Mouse (Mus musculus): ENCODE data around the gene Coro1c. TPM values are rescaled to one million over a fixed set of nuclear protein-coding genes. Genes with fewer than 3 reads are reported as not detected.

The Coro1c gene
- polyA plus RNA-seq, 1 experiment = 66.1 TPM

DNA sequence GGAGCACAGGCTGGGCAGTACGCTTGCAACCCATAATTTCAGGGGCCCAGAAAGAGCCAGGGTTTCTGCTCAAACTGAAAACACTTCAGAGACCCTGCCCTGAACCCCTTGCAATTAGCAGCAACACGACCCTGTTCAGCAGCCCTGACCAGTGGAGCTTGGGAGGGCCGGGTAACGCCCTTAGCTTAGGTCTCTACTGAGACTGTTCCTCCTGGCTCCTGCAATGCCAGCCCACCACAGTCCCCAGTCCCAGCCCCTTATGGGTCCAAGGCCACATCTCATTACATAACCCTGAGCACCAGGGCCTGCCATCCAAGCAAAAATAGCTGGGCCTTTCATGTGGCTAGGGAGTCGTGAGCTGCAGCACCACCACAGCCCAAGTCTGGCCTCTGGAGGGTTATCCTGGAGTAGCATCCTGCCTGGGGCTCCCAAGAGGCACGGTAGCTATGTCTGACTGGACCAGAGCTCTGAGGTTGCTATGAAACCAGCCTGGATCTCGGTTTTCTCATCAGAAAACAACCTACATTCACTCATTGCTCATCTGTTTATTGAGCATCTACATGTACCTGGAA lies 104.1 kb downstream of the Coro1c start:
- H3K4me3 ChIP-seq (ENCODE audit: insufficient read depth, low read length) = no peak overlapping the region
- no peak for TF ChIP-seq POLR2A (IDR thresholded peaks at IDR 0.05; ENCODE audit: extremely low read depth, insufficient read depth, low read length)
- no peak for TF ChIP-seq CTCF (IDR thresholded peaks at IDR 0.05; ENCODE audit: extremely low read depth, insufficient read depth, low read length)
- no peak overlapping the region for H3K27ac ChIP-seq (ENCODE audit: insufficient read depth, low read length)
- H3K4me1 ChIP-seq (ENCODE audit: control insufficient read depth, insufficient read depth, low read length) = no peaks in the 10 kb centered on the region

DNA sequence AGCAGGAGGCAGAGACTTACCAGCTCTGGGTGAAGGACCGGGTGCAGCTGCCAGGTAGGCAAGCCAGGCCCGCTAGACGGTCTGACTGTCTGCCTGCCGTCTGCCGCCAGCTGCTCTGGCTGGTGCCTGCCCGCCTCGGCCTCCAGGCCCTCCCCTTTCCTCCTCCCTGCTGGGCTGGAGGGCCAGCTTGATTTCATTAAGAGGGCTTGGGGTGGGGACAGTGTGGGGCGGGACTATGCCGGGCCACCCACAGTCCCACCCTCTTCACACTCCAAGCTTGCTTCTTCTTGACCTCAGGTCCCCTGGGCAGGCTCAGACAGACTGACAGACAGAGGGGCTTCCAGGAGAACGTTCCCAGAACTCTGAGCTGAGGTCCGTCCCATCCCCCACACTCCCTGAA lies 108.3 kb downstream of the Coro1c start, which contains the start of gene Tmem119:
Gene Tmem119 (minus strand): TSS at position 237 of the 400 bp plus-strand sequence.
- Histone ChIP-seq H3K4me3 (ENCODE audit: insufficient read depth, low read length) (peak within 1 kb of the TSS; percentile 34), H3K27ac (ENCODE audit: insufficient read depth, low read length) (no peak within 1 kb of the TSS), H3K4me1 (ENCODE audit: control insufficient read depth, insufficient read depth, low read length) (no peaks in the 10 kb centered on the region)
- TF ChIP-seq POLR2A (IDR thresholded peaks at IDR 0.05; ENCODE audit: extremely low read depth, insufficient read depth, low read length) (peak; percentile 44; the same call in 1 of the 2 replicates), CTCF (IDR thresholded peaks at IDR 0.05; ENCODE audit: extremely low read depth, insufficient read depth, low read length) (no peak)

DNA sequence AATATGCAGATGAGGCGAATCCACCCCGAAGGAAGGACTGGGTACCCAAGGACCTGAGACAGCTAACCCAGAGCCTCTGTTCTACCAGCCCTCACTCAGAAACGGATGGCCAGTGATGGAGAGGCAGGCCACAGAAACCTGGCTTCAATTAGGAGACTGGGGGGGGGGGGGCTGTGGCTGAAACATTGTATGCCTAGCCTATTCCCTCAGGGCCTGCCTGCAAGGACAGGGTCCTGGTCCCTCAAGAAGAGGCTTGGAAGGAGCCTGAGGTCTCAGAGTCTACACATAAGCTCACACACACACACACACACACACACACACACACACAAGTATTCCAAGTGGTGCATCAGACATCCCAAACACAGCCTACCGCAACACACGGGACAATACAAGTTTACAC lies 108.9 kb downstream of the Coro1c start:
- Histone ChIP-seq H3K4me3 (ENCODE audit: insufficient read depth, low read length) (peak overlapping the region; percentile 34), H3K27ac (ENCODE audit: insufficient read depth, low read length) (no peak overlapping the region), H3K4me1 (ENCODE audit: control insufficient read depth, insufficient read depth, low read length) (no peaks in the 10 kb centered on the region)
- TF ChIP-seq POLR2A (IDR thresholded peaks at IDR 0.05; ENCODE audit: extremely low read depth, insufficient read depth, low read length) (no peak), CTCF (IDR thresholded peaks at IDR 0.05; ENCODE audit: extremely low read depth, insufficient read depth, low read length) (no peak)

DNA sequence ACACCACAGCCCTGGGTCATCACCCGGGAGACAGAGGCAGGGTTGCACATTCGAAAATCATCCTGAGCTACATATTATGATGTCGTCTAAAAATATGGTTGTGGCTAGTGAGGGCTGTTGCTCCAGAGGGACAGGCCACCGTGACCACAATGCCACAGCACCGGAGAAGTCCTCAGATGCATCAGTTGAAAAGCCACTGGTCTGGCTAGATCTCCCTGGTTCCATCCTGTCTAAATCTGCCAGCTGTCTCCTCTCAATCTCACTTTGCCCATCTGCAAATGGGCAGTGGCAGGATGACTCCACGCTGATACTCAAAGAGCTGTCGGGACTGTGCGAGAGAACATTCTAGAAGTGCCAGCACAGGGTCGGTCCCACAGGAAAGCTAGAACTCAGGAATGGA lies 110.0 kb downstream of the Coro1c start:
- peak overlapping the region; percentile 19; the same call in 1 of the 2 replicates for H3K4me3 ChIP-seq (ENCODE audit: insufficient read depth, low read length)
- TF ChIP-seq CTCF (IDR thresholded peaks at IDR 0.05; ENCODE audit: extremely low read depth, insufficient read depth, low read length) (no peak), POLR2A (IDR thresholded peaks at IDR 0.05; ENCODE audit: extremely low read depth, insufficient read depth, low read length) (no peak)
- H3K27ac ChIP-seq (ENCODE audit: insufficient read depth, low read length) = 0 out of 2 replicates have a peak overlapping the region, but pooled peaks have one; percentile 35
- no peaks in the 10 kb centered on the region for H3K4me1 ChIP-seq (ENCODE audit: control insufficient read depth, insufficient read depth, low read length)

DNA sequence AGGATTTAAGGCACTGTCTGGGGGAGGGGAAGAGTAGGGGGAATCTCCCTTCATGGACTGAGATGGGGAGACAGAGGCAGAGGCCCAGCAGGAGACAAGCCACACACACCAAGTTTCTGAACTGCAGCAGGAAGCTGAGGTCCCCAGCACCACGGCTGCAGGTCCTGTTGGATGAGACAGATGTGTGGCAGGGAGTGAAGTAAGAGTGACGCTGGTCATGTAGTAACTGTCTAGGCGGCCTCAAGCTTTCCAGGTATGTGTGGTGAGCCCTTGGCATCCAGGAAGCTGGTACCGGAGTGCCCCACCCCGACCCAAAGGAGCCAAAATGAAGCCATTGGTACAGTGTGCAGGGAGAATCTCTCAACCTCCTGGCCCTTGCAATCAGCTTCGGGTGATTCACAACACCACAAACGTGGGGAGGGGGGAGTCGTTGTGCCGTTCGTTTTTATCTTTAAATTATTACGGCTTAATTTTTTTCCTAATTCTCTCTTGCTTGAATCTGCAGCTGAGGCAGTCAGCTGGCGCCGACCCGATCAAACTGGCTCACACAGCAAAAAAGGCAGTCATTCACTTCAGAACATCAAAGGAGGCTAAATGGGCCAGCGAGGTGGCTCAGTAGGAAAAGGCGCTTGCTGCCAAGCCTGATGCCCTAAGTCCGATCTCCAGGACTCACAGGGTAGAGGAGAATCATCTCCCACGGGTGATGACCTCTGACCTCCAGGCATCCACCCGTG lies 111.2 kb downstream of the Coro1c start:
- Histone ChIP-seq H3K4me3 (ENCODE audit: insufficient read depth, low read length) (no peak overlapping the region; the same call in 1 of the 2 replicates), H3K27ac (ENCODE audit: insufficient read depth, low read length) (no peak overlapping the region), H3K4me1 (ENCODE audit: control insufficient read depth, insufficient read depth, low read length) (no peaks in the 10 kb centered on the region)
- TF ChIP-seq POLR2A (IDR thresholded peaks at IDR 0.05; ENCODE audit: extremely low read depth, insufficient read depth, low read length) (no peak), CTCF (IDR thresholded peaks at IDR 0.05; ENCODE audit: extremely low read depth, insufficient read depth, low read length) (no peak)

DNA sequence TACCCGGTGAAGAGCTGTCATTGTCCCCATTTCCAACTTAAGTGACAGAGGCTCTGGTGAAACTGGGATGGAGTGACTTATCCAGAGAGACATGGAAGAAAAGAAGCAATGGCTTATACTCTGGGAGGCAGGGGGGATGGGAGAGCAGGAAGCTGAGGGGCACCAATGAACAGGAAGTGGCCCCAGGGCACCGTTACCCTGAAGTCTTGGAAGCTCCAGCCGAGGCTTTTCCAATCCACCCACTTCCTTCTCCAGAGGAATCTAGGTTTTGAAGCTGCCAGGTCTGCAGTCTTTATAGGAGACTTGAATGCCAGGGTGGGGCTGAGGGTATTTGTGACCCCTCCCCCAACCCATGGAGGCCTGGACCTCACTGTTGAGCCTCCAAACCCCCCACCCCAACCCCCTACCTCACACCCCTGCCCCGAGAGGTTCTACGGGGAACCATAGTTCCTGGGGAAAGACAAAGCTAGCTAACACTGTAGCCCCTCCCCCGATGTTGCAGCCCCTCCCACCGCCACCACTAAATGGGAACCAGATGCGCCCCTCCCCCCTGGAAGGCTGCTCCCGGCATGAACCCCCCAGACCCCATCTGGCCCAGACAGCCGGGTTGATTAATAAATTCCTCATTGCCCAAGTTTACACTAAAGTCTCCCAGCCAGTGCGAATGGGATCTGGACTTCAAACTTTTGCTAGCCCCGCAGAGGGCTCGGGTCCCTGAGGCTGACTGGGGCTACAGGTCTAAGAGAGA lies 112.0 kb downstream of the Coro1c start:
- no peak for TF ChIP-seq POLR2A (IDR thresholded peaks at IDR 0.05; ENCODE audit: extremely low read depth, insufficient read depth, low read length)
- no peak for TF ChIP-seq CTCF (IDR thresholded peaks at IDR 0.05; ENCODE audit: extremely low read depth, insufficient read depth, low read length)
- Histone ChIP-seq H3K27ac (ENCODE audit: insufficient read depth, low read length) (no peak overlapping the region), H3K4me1 (ENCODE audit: control insufficient read depth, insufficient read depth, low read length) (no peaks in the 10 kb centered on the region), H3K4me3 (ENCODE audit: insufficient read depth, low read length) (no peak overlapping the region; the same call in 1 of the 2 replicates)

Other genes starting within 250 kb of the Coro1c start
- not detected in 2 replicates for gene 1700069L16Rik, start 184.0 kb downstream of the Coro1c start, polyA plus RNA-seq (2012; rRNA removed)
- 8.2 and 8.5 TPM in 2 replicates for gene Ficd, start 173.0 kb downstream of the Coro1c start, polyA plus RNA-seq (2012; rRNA removed)
- 33.2 and 39.0 TPM in 2 replicates for gene Sart3, start 136.2 kb downstream of the Coro1c start, polyA plus RNA-seq (2012; rRNA removed)
- gene Iscu, start 136.0 kb downstream of the Coro1c start, polyA plus RNA-seq (2012; rRNA removed) = 190 and 196 TPM in 2 replicates
- 25.4 and 26.0 TPM in 2 replicates for gene Tmem119, start 108.2 kb downstream of the Coro1c start, polyA plus RNA-seq (2012; rRNA removed)
- gene Selplg, start 76.1 kb downstream of the Coro1c start, polyA plus RNA-seq (2012; rRNA removed) = 43.5 TPM in 2 replicates
- gene Ssh1, start 85.1 kb upstream of the Coro1c start, polyA plus RNA-seq (2012; rRNA removed) = 9.8 and 10.3 TPM in 2 replicates
- gene Dao, start 94.9 kb upstream of the Coro1c start, polyA plus RNA-seq (2012; rRNA removed) = 0.06 TPM in 1 of 2 replicates, not detected in the other
- 36.6 and 38.1 TPM in 2 replicates for gene Usp30, start 156.7 kb upstream of the Coro1c start, polyA plus RNA-seq (2012; rRNA removed)
- gene Svop, start 182.8 kb upstream of the Coro1c start, polyA plus RNA-seq (2012; rRNA removed) = 122 and 128 TPM in 2 replicates
- 8.4 and 11.5 TPM in 2 replicates for gene Alkbh2, start 219.5 kb upstream of the Coro1c start, polyA plus RNA-seq (2012; rRNA removed)
- gene Ung, start 221.6 kb upstream of the Coro1c start, polyA plus RNA-seq (2012; rRNA removed) = 2.6 and 3.9 TPM in 2 replicates
- 3.1 and 3.3 TPM in 2 replicates for gene Acacb, start 237.8 kb upstream of the Coro1c start, polyA plus RNA-seq (2012; rRNA removed)